Mouse (Mus musculus) mature B cell (primary cell): Measurements from ENCODE around the gene Themis2.
"Not testable (repeated sequence)": the region's sequence is repeated elsewhere in the genome, so short reads cannot be mapped to it uniquely, and the experiment has no call there.

ENCODE experiments used
- in situ Hi-C: fragments of 300-500 bp; cut with MboI; formaldehyde crosslinking; loops from 2 replicates; pipeline ENCODE4 v1.14.3; 2019

Gene Themis2

DNA sequence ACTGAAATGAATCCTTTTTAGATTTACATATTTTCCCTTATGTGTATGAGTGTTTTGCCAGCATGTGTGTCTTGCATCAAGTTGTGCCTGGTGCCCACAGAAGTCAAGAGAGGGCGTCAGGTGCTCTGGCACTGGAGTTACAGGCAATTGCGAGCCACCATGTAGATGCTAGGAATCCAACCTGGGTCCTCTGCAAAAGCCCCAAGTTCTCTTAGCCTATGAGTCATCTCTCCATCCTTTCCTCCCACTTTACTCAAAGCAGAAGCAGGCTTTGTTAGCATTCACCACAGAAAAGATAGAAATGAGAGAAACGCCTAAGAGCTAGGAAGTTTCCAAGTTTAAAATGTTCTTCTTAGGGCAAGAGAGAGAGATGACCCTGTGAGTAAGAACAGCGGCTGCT, 3.7 kb upstream of the Themis2 start:
- in situ Hi-C loops, result no loop called here

- in situ Hi-C loops, result not testable (repeated sequence)
Measured at GRCm38 (mm10) chr4:132798666-132799065, 2.5 kb upstream of the Themis2 start.

- in situ Hi-C loops, result no loop called here
Measured at GRCm38 (mm10) chr4:132798028-132798427, 1.8 kb upstream of the Themis2 start.

GRCm38 (mm10) chr4:132797461-132797860, 1.3 kb upstream of the Themis2 start:
- in situ Hi-C loops, result no loop called here

DNA sequence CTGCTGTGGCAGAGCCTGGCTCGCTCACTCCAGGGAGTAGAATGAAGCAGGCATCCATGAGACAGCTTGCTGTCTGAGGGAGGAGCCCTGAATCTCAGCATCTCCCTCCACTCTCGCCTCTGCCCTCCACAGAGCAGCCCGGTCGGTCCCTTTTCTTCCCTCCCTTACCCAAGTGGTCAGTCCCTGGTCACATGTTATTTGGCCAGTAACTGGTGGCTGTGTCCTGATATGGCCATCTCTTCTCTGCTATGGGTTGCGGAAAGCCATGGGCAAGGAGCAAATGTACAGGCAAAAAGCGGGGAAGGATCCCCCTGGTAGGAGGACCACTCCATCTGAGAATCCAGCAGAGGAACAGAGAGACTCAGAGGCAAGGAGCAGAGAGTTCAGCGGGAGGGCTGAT, 1.0 kb downstream of the Themis2 start:
- in situ Hi-C loops, result no loop called here

DNA sequence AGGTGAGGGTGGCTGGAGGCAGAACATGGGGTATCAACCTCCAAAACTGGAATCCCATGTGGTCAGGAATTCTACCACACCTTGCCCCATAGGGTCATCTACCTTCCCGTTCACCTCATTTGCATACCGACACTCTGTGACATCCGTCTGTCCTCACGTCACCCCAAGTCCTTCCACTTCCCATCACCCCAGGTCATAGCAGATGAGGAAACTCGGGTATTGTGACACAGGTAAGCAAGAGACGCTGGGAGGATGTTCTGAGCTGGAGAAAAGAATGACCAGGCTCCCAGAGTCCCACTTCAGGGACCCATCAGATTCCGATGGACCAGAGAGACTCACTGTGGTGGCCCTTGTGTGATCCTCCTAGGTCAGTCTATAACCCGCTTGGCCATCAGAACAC, 1.4 kb downstream of the Themis2 start:
- in situ Hi-C loops, result no loop called here

GRCm38 (mm10) chr4:132794028-132794427, 2.2 kb downstream of the Themis2 start:
- in situ Hi-C loops, result no loop called here

DNA sequence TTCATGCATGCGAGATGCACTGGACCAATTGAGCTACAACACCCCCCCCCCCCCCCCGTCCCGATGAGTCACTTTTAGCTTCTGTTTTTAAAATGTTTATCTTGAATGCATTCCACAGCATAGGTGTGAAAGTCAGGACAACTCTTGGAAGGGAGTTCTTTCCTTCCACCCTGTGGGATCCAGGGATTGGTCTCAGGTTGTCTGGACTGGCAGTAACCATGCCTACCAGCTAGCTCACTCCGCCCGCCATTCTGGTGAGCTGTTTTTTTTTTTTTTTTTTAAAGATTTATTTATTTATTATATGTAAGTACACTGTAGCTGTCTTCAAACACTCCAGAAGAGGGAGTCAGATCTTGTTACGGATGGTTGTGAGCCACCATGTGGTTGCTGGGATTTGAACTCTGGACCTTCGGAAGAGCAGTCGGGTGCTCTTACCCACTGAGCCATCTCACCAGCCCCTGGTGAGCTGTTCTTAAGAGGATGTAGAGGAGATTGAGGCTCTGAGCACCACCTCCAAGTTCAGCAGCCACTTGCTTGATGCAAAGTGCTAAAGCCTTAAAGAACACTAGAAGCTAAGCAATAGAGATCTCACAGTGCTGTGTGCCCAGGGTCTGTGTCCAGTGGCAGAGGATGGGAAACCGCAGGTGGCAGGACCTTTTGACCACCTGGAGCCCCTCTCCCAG, 2.7 kb downstream of the Themis2 start:
- in situ Hi-C loops, result not testable (repeated sequence)

DNA sequence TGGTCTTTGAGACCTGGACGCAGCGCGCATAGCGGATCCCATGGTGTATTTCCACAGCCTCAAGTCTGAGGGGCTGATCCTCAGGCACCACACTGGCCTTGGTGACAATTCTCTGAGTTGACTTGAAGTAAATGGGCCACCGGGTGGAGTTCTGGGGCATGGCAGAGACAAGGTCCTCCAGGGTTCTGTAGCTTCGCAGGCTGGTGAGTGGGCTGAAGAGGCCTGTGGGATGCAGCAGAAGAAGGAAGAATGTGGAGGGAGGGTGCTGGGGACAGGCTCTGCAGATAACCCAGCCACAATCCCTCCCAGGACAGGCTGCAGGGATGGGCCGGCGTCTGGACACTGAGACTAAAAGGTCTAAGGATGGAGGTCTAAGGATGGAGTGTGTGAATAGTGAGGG, 6.5 kb downstream of the Themis2 start:
- in situ Hi-C loops, result no loop called here

DNA sequence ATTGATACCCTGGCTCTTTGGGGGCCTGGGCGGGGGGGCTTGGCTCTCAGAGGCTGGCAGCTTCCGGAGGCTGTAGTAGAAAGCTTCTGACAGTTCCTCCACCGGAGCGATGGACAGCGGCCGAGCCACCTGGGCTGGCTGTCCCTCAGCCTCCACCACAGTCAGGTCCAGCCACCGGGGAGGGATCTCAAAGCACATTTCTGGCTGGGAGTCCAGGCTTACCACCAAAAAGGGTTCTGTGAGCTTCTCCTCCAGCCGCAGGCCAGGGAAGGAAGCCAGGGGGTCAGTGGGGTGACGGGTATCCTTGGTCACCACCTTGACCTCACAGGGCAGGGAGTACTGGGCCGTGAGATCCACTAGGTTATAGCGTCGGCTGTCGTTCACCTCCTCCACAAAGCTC, 11.0 kb downstream of the Themis2 start:
- in situ Hi-C loops, result no loop called here

GRCm38 (mm10) chr4:132783732-132784131, 12.5 kb downstream of the Themis2 start:
- in situ Hi-C loops, result no loop called here

- in situ Hi-C loops, result no loop called here
Measured at GRCm38 (mm10) chr4:132780288-132780687, 15.9 kb downstream of the Themis2 start.

DNA sequence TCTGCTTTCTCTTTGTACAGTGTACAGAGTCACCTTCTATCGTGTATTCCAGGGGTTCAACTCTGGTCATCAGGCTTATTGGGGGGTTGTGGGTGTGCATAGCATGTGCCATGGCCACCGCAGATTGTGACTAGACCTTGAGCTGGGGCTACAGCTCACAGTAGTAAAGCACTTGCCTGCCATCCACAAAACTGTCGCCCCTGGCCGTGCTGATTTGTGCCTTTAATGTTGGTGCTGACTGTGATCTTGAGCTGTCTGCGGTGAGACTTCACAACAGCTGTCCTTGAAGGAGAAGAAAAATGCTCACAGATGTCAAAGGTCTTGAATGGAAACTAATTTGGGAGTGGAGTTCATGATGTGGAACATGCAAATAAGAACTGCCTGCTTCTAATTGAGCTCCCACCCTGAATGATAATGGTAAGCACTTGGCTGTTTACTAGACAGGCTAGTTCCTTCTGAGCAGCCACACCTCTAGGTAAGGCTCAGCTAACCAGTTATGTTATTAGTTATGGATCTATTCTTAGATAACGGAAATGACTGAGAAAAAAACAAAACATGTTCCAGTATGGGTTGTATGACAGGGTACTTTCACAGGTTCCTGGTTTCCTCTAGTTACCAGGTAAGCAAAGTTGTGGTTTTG, 17.5 kb downstream of the Themis2 start:
- in situ Hi-C loops, result loop anchor here (5.0 kb wide), 1 partner anchor 39 kb away; no protein-coding TSS in a partner anchor

DNA sequence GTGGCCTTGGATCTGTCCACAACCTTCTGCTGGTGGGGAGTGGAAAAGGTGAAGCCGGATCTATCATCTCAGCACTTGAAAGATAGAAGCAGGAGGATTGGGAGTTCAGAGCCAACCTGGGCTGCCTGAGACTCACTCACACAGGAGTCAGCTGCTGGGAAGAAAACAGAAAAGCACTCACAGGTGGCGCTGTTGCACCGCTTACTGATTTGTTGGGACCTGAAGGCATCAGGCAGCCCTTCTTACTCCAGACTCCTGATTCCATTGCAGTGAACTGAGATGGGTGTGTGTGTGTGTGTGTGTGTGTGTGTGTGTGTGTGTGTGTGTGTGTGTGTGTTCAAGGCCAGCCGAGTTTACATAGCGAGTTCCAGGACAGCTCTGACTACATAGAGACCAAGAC, 19.4 kb downstream of the Themis2 start:
- in situ Hi-C loops, result loop anchor here (5.0 kb wide), 1 partner anchor 41 kb away; no protein-coding TSS in a partner anchor

DNA sequence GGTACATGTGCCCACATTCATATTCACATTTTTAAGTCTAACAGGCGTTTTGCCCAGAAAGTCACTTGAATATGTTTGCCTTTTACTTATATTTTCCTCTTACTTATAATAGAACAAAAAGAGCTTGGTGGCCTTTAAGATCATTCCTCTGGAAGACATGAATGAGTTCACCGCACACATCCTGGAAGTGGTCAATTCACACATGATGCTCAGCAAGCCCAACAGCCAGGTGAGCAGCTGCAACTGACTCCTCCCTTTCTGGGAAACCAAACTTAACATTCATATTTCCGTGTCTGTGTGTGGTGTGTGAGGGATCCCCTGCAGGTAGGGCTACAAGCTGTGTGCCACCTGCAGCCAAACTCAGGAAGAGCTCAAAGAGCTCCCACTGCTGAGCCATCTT, 21.3 kb downstream of the Themis2 start:
- in situ Hi-C loops, result loop anchor here (5.0 kb wide), 1 partner anchor 42 kb away; no protein-coding TSS in a partner anchor

GRCm38 (mm10) chr4:132771776-132772175, 24.4 kb downstream of the Themis2 start:
- in situ Hi-C loops, result no loop called here

- in situ Hi-C loops, result no loop called here
Measured at GRCm38 (mm10) chr4:132767914-132768876, 28.0 kb downstream of the Themis2 start, which contains the start of gene Rpa2. Rpa2 (plus strand) TSS chr4:132768332.

GRCm38 (mm10) chr4:132763125-132763524, 33.1 kb downstream of the Themis2 start:
- in situ Hi-C loops, result not testable (repeated sequence)

DNA sequence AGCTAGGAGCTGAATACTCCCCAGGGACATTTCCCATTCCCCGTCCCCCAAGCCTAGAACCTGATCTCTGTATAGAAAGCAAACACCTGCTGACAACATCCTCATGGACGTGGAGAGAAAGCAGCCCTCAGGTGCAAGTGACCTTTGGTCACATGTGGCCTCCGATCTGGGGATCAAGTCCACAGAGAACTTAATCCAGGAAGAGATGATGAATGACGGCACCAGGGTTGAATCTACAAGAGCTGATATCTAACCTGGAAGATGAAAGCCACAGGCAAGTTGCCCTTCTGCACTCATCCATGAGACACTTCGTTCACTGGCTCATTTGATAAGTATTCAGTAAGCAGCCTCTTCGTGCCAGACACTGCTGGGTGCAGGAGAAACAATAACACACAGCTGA, 33.6 kb downstream of the Themis2 start:
- in situ Hi-C loops, result no loop called here

DNA sequence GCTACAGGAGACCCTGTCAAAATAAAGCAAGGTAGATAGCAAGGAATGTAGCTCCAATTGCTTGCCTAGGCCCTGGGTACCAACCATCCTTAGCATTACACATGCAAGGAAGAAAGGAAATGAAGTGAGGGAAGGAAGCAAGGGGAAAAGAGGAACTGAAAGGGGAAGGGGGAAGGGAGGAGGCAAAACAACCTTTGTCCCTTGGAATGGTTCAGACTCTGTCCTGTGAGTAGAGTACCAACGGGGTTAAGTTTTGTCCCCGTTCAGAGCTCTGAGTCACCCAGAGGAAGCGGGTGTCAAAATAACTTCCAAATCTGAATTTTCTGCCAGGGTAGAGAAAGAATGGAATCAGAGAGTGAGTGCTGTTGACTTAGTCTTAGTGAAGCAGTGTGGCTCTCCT, 35.9 kb downstream of the Themis2 start:
- in situ Hi-C loops, result no loop called here

GRCm38 (mm10) chr4:132757633-132758351, 38.4 kb downstream of the Themis2 start:
- in situ Hi-C loops, result no loop called here

DNA sequence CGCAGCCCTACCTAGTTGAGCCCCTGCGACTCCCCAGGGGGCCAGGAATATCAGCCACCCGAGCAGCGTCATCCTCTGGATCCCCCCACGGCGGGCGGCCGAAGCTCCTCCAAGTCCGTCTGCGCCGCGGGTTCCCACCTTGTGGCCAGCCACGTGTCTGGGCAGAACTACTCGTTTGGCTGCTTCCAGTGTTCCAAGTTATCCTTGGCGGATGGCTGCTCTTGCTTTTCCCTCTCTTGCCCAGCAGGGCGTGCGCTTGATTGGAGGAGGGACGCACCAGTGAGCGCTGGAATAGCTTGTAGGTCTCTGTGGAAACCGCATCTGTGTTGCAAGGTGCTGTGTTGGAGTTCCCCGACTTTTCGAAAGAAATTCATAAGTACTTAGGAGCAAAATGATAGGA, 39.2 kb downstream of the Themis2 start, which contains the start of gene Smpdl3b:
Gene Smpdl3b, minus strand, starts transcription at position 279 of the 400 bp plus-strand sequence.
- in situ Hi-C loops, result no loop called here
